Mouse (Mus musculus): ENCODE data around the gene Banp. TPM values are rescaled to one million over a fixed set of nuclear protein-coding genes. Genes with fewer than 3 reads are reported as not detected.

Gene Banp
- polyA plus RNA-seq, 1 experiment from 2014 or later = 23.1 TPM

DNA sequence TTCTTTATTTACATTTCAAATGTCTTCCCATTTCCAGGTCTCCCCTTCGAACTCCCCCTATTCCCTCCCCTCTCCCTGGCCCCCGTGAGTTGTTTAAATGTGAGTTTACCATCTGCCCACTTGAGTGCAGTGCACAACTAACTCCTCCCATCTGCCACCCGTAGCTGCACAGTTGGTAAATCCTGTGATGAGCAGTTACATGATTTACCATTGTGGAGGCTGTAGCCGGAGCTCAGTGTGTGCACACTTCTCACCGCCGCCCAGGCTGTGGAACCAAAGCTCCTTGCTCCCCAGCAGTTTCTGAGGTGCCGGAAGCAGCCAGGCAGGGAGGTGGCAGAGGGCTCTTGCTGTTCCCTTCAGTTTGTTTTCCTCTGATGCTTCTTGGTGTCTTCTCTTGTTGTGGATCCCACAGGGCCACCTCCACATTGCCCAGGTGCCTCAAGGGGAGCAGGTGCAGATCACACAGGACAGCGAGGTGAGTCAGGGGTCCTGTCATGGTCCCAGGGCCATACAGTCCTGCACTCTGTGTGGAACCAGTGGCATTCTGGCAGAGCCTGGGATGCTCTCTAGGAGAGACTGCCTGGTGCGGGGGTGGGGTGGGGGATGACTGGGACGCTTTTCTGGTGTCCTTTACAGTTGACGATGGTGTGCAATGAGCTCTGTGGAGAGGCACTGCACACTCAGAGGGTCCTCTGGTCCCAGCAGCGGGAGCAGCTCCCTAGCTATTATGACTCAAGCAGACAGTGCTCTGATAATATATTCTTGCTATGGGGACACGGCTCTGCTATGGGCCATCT, 57.3 kb downstream of the Banp start:
- Histone ChIP-seq H3K9ac (ENCODE audit: low read depth, low read length) (no peak overlapping the region), H3K4me3 (replicated peaks; ENCODE audit: low read depth, low read length) (no peak overlapping the region), H3K36me3 (ENCODE audit: insufficient read depth, low read length) (peaks cover 34% of the 10 kb centered on the region), H3K4me2 (ENCODE audit: low read length) (no peak overlapping the region), H3K4me1 (replicated peaks; ENCODE audit: insufficient read depth, low read length) (no peaks in the 10 kb centered on the region; the same call in 1 of the 2 replicates), H3K27ac (no peak overlapping the region), H3K9me3 (replicated peaks; ENCODE audit: low read length) (no peaks in the 10 kb centered on the region), H3K27me3 (ENCODE audit: insufficient read depth, low read length) (no peaks in the 10 kb centered on the region)
- 82% methylated on average over 13 of the region's 13 CpGs for WGBS
- TF ChIP-seq CTCF (IDR thresholded peaks at IDR 0.05; ENCODE audit: low read depth) = no peak
- ATAC-seq (replicated peaks; ENCODE audit: low FRiP score, low read depth) = no peak
- DNase-seq (ENCODE audit: low spot score) = no peak

DNA sequence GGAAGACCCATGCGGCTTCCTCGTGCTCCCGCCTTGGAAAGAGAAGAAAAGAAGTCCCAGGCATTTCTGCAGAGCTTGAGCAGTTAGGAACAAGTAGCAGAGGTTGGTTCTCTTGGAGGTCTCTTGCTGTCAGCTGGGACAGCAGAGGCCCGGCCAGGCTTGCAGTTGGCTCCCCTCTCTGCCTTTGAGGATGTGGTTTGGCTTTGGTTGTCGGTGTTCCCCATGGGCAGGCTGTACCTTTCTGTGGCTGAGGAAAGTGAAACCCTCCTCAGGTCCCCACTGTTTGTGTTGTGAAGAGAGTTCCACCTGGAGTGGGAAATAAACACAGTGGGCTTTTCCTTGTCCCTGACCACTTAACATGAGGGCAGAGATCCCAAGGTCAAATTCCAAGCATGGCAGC, 58.8 kb downstream of the Banp start:
- no peaks in the 10 kb centered on the region; the same call in 1 of the 2 replicates for H3K4me1 ChIP-seq (replicated peaks; ENCODE audit: insufficient read depth, low read length)
- ATAC-seq (replicated peaks; ENCODE audit: low FRiP score, low read depth) = no peak
- H3K36me3 ChIP-seq (ENCODE audit: insufficient read depth, low read length) = peaks cover 29% of the 10 kb centered on the region
- 87% methylated on average over 5 of the region's 5 CpGs for WGBS
- no peaks in the 10 kb centered on the region for H3K9me3 ChIP-seq (replicated peaks; ENCODE audit: low read length)
- no peaks in the 10 kb centered on the region for H3K27me3 ChIP-seq (ENCODE audit: insufficient read depth, low read length)
- H3K27ac ChIP-seq = no peak overlapping the region
- H3K4me3 ChIP-seq (replicated peaks; ENCODE audit: low read depth, low read length) = no peak overlapping the region
- DNase-seq (ENCODE audit: low spot score) = no peak
- H3K9ac ChIP-seq (ENCODE audit: low read depth, low read length) = no peak overlapping the region
- H3K4me2 ChIP-seq (ENCODE audit: low read length) = no peak overlapping the region
- TF ChIP-seq CTCF (IDR thresholded peaks at IDR 0.05; ENCODE audit: low read depth) = no peak

DNA sequence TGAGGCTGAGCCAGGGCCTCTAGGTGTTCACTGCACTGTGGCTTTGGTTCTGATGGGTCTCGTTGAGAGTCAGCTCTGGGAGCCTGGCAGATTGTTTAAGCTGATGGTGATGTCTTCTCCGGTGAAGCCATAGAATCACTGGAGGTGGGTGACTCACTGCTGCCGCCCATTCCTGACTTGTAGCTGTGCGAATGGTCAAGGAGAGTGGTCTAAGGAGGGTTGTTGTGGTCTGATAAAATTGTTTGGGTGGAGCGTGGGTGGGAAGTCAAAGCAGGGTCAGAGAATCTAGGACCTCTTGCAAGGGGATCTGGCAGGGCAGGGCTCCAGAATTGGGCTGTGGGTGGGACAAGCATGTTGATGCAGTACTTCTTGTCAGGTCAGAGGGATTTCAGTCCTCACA, 61.1 kb downstream of the Banp start:
- H3K4me1 ChIP-seq (replicated peaks; ENCODE audit: insufficient read depth, low read length) = no peaks in the 10 kb centered on the region; the same call in 1 of the 2 replicates
- no peak overlapping the region for H3K4me2 ChIP-seq (ENCODE audit: low read length)
- TF ChIP-seq CTCF (IDR thresholded peaks at IDR 0.05; ENCODE audit: low read depth) = no peak
- peaks cover 29% of the 10 kb centered on the region; the same call in 1 of the 2 replicates for H3K36me3 ChIP-seq (ENCODE audit: insufficient read depth, low read length)
- no peak overlapping the region for H3K27ac ChIP-seq
- DNase-seq (ENCODE audit: low spot score) (no peak), ATAC-seq (replicated peaks; ENCODE audit: low FRiP score, low read depth) (no peak)
- no peak overlapping the region for H3K9ac ChIP-seq (ENCODE audit: low read depth, low read length)
- no peaks in the 10 kb centered on the region for H3K27me3 ChIP-seq (ENCODE audit: insufficient read depth, low read length)
- 71% methylated on average over 5 of the region's 5 CpGs for WGBS
- no peak overlapping the region for H3K4me3 ChIP-seq (replicated peaks; ENCODE audit: low read depth, low read length)
- no peaks in the 10 kb centered on the region for H3K9me3 ChIP-seq (replicated peaks; ENCODE audit: low read length)

DNA sequence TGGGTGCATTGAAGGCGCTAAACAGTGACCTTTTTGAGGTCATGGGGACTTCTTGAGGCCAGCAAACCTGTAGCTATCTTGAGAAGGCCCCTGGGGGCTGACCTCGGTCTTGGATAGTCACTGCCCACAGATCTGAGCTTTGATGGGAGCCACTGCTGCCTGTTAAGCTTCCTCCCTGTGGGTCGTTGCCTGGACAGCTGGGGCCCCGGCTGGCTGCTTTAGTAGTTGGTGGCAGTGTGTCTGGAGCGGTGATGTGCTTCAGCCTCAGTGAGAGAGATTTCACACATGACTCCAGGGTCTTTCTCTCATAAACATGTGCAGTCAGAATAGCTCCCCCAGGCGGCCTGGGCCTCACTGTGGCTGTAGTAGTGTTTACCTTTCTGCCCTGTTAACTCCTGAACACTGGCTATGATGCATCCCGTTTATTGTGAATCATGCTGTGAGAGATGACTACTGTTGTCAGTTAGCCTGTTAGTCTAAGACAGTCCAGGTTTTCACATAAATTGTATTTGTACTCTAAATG, 61.6 kb downstream of the Banp start:
- Histone ChIP-seq H3K9ac (ENCODE audit: low read depth, low read length) (no peak overlapping the region), H3K27me3 (ENCODE audit: insufficient read depth, low read length) (no peaks in the 10 kb centered on the region), H3K27ac (no peak overlapping the region), H3K36me3 (ENCODE audit: insufficient read depth, low read length) (peaks cover 29% of the 10 kb centered on the region; the same call in 1 of the 2 replicates), H3K4me3 (replicated peaks; ENCODE audit: low read depth, low read length) (no peak overlapping the region), H3K4me1 (replicated peaks; ENCODE audit: insufficient read depth, low read length) (no peaks in the 10 kb centered on the region; the same call in 1 of the 2 replicates), H3K9me3 (replicated peaks; ENCODE audit: low read length) (no peaks in the 10 kb centered on the region), H3K4me2 (ENCODE audit: low read length) (no peak overlapping the region)
- DNase-seq (ENCODE audit: low spot score) = peak; percentile 18
- TF ChIP-seq CTCF (IDR thresholded peaks at IDR 0.05; ENCODE audit: low read depth) = peak; percentile 40; the same call in 1 of the 2 replicates
- 39% methylated on average over 7 of the region's 7 CpGs for WGBS
- no peak for ATAC-seq (replicated peaks; ENCODE audit: low FRiP score, low read depth)

DNA sequence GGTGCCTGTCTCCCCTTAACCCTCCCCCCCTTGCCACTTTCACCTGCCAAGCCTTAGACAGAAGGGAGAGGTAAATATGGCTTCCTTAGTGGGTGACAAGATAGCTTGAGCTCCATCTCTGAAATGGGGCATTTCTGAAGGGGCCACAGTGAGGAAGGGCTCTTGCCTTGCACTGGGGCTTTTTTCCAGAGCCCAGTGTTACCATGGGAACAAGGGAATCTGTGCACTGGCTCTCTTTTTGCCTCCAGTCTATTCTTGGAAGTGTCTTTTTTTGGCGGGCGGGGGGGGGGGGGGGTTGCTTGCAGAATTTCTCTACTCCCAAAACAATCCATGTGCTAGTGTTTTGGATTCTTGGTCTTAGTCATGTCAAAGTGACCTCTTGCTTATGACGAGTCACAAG, 65.1 kb downstream of the Banp start:
- Histone ChIP-seq H3K9me3 (replicated peaks; ENCODE audit: low read length) (no peaks in the 10 kb centered on the region), H3K4me2 (ENCODE audit: low read length) (no peak overlapping the region), H3K36me3 (ENCODE audit: insufficient read depth, low read length) (peaks cover 16% of the 10 kb centered on the region; the same call in 1 of the 2 replicates), H3K4me3 (replicated peaks; ENCODE audit: low read depth, low read length) (no peak overlapping the region), H3K27ac (no peak overlapping the region), H3K27me3 (ENCODE audit: insufficient read depth, low read length) (no peaks in the 10 kb centered on the region), H3K4me1 (replicated peaks; ENCODE audit: insufficient read depth, low read length) (no peaks in the 10 kb centered on the region; the same call in 1 of the 2 replicates), H3K9ac (ENCODE audit: low read depth, low read length) (no peak overlapping the region)
- 80% methylated on average over 3 of the region's 3 CpGs for WGBS
- TF ChIP-seq CTCF (IDR thresholded peaks at IDR 0.05; ENCODE audit: low read depth) = no peak
- DNase-seq (ENCODE audit: low spot score) (no peak), ATAC-seq (replicated peaks; ENCODE audit: low FRiP score, low read depth) (no peak)

DNA sequence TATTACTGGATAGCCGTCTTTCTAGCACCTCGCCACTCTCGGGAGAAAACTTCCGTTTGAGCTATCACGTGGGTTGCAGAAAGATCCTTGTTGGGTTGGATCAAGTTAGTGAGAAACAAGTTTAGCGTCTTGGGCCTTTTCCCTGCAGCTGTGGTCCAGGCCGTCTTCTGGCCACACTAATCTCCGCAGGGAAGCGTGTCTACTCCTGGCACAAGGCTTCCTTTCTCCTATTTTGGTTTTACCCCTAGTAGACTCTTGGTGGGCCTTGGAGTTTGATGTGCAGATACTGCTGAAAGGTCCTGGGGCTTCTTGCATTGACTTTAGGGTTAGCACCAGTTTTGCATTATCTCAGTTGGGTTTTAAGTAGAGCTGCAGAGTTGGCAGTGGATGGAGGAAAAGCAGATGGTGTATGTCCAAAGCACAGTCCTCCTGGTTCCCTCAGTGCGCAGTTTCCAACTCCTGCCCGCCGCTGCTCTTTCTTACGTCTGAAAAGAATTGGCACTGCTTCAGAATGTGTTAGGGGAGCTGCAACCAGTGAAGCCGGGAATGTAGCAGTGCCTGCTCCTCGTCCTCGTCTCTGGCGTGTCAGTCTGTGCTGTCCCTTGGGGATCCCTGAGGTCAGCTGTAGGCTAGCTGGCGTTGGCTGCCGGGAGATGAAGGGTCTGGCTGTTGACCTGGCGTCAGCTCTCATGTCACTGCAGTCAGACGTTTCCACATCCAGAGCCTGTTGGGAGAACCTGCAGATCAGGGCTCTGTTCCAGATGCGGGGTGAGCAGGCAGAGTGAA, 68.7 kb downstream of the Banp start:
- DNase-seq (ENCODE audit: low spot score) = peak; percentile 33
- no peaks in the 10 kb centered on the region for H3K9me3 ChIP-seq (replicated peaks; ENCODE audit: low read length)
- H3K4me2 ChIP-seq (ENCODE audit: low read length) = no peak overlapping the region
- no peak for ATAC-seq (replicated peaks; ENCODE audit: low FRiP score, low read depth)
- H3K9ac ChIP-seq (ENCODE audit: low read depth, low read length) = no peak overlapping the region
- no peak overlapping the region for H3K27ac ChIP-seq
- H3K4me1 ChIP-seq (replicated peaks; ENCODE audit: insufficient read depth, low read length) = no peaks in the 10 kb centered on the region
- H3K36me3 ChIP-seq (ENCODE audit: insufficient read depth, low read length) = 0 out of 2 replicates have a peak, but pooled peaks cover 10% of the 10 kb centered on the region
- no peak overlapping the region for H3K4me3 ChIP-seq (replicated peaks; ENCODE audit: low read depth, low read length)
- 65% methylated on average over 22 of the region's 22 CpGs for WGBS
- TF ChIP-seq CTCF (IDR thresholded peaks at IDR 0.05; ENCODE audit: low read depth) = no peak
- no peaks in the 10 kb centered on the region for H3K27me3 ChIP-seq (ENCODE audit: insufficient read depth, low read length)

Measured in kidney, postnatal 0 days (tissue).